Mouse (Mus musculus) spleen, adult 18-20 months (tissue): ENCODE measurements around the gene Atg4d.
"Not testable (repeated sequence)": the region's sequence is repeated elsewhere in the genome, so short reads cannot be mapped to it uniquely, and the experiment has no call there.

ENCODE experiments used
- DNase-seq, 2 experiments: peaks; one replicate each; pipeline ENCODE4 v3.0.0; 2022; ENCODE audit warnings: mixed read lengths in 2 of 2

Gene Atg4d

GRCm38 (mm10) chr9:21274336-21274735 is 9.2 kb downstream of the Atg4d start:
- DNase-seq = no peak

DNA sequence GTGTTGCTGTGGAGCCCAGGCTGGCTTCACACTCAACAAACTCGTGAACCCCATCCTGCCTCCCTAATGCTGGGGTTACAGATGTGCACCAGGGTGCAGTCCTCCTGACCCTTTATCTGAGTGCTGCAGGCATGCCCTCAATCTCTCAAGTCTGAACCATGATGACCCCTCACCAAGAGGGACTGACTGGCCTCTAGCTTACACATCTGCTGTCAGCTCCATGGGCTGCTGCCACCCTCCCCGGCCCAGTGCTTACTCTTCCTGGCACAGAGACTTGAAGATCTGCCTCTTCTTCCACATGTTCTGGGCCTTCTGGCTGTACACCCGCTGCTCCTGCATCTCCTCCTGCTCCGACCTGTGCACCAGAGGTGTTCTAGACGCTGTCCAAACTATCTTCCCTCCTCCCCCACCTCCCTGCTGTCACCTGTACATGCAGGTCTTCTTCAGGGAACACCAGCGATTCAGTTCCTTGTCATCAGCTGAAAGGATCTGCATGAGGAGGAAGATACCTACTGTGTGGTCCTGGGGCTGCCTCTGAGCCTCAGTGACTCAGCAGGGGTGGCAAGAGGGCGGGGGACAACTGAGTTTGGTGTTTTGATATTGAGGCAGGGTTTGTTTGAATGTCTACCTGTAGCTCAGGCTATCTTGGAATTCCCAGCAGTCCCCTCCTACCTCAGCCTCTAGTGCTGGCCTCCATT is 10.1 kb downstream of the Atg4d start:
- DNase-seq = no peak

- DNase-seq = no peak
These were observed 10.6 kb downstream of the Atg4d start for GRCm38 (mm10) chr9:21275727-21276126.

GRCm38 (mm10) chr9:21276307-21276706 is 11.2 kb downstream of the Atg4d start:
- DNase-seq = no peak

DNA sequence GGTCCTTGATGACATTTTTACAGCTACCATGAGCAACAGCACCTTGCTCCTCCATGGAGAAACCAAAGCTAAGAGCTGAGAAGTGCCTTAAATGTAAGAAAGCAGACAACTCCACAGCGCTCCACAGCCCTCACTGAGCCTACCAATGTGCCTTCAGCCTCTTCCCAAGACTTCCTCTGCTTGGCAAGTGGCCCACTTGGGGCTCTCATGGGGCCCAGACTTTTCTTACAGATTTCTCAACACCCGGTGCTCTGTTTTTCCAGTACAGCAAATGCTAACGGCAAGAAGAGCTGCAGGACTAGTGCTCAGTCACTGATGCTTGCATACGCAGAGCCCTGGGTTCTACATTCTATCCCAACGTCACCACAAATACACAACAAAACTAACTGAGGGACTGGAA is 12.7 kb downstream of the Atg4d start:
- DNase-seq = no peak

DNA sequence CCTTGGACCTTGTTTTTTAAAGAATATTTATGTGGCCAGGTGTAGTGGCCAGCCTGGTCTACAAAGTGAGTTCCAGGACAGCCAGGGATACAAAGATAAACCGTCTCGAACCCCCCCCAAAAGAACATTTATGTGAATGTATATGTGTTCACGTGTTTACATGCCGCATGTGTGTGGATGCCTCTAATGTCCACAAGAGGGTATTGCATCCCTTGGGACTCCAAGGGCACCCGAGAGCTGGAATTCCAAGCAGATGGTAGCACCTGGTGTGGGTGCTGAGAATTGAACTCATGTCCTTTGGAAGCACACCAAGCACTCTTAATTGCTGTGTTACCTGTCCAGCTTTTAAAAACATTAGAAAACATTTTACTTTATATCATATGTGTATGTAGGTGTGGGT is 18.5 kb downstream of the Atg4d start:
- DNase-seq = no peak

DNA sequence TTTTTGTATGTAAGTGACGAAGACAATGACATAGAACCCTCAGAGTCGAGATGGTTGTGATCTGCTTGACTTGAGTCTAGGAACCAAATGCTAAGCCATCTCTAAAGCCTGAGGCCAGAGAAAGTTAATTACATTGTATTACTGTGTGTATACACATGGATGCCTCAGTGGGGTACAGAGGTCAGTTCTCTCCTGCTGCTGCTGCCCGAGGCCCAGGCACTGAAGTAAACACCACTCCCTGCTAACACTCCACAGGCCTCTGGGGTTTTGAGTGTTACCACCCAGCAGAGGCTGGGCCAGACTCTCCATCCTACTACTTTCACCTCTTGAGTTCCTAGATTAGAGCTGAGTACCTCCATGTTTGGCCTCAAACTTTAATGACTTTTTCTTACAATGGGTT is 18.9 kb downstream of the Atg4d start:
- no peak for DNase-seq

DNA sequence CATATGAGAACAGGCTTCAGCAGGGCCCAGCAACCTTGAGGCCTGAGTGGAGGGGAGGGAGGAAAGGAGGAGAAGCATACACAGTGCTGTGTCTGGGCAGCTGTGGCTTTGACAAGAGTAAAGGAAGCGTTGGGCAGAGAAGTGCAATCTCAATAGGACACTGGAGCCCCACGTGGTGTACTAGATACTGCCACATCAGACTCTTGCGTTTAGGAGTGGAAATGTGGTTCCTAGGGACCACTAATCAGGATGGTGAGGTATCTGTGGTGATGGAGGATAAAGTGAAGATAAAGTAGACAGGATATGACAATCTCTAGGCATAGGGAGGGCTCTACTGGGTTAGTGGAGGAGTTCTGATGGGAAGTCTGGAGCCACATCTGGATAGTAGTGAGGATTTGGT is 21.7 kb downstream of the Atg4d start:
- DNase-seq = no peak

- DNase-seq = peak; percentile 95 to 97
These were observed 22.7 kb downstream of the Atg4d start, which contains the start of gene Kri1 for GRCm38 (mm10) chr9:21287571-21288402. Gene Kri1 (minus strand): TSS chr9:21287969.

DNA sequence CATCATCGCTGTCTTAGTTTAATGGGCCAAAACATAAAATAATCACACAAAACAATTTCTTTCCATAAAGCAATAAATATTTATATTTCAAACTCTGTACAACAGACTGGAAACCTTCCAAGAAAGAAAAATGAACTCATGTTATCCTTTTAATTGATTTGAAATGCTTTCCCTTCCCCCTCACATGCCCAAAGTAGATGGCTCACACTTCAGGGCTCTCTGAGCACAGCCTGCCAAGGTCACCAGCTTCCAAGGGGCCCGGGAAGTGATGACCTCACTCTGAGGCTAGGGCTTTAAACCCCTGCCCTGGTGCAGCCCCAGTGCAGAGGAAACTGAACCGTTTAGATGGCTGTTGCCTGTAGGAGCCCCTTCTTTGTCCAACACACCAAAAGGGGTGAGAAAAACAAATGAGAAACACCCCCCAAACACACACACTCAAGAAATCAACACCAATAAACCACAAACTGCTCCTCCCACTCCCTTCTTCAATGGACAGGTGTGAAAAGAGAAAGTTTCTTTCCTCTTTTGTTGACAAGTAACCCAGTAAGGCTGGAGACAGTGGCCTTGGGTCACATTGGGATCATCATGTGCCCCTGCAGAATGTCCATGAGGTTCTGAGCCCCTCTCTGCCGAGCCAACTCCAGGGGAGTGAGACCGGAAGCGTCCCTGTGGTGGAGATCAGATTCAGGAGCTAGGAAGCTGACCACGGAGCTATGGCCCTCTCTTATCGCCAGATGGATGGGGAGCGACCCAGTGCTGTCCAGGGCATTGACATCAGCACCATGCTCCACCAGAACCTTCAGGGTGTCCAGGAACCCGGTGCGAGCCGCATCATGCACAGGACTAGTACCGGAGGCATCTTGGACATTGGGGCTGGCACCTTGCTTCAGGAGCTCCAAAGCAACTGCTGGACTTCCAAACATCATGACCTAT is 23.6 kb downstream of the Atg4d start:
- DNase-seq = peak in 1 of 2 experiments; percentile 28

DNA sequence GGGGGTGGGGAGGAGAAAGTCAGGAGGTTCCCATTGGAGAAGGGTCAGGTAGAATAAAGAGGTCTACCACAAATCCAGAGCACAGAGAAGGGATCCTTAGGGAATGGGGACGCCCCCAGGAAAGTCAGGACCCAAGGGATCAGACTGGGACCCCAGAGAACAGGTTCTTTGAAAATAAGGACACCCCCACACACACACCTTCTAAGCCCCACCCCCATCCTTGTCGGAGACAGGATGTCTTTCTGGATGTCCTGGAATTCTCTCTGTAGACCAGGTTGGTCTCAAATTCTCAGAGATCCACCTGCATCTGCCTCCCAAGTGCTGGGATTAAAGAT is 24.2 kb downstream of the Atg4d start:
- no peak for DNase-seq

DNA sequence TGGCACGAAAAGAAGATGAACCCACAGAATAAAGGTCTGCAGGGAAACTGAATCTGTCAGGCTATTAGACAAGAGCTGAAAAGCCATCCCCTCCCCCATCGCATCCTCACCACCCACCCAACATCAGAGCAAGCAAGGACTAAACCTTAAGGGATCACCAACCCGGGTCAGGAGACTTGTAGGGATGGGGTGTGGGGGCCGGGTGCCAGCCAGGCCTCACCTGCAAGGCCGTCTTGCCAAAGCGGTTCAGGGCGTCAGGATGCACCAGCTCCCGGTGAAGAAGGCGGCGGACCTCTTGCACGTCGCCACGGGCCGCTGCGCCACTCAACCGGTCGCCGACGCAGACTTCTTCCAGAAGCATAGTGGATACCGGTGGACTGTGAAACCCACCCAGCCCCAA is 25.5 kb downstream of the Atg4d start:
- DNase-seq = no peak

- DNase-seq = peak; percentile 100
These were observed 26.1 kb downstream of the Atg4d start, which contains the start of gene Cdkn2d for GRCm38 (mm10) chr9:21291022-21291787. Gene Cdkn2d (minus strand): TSS chr9:21291407.

GRCm38 (mm10) chr9:21291868-21292267 is 26.8 kb downstream of the Atg4d start:
- DNase-seq = not testable (repeated sequence)

GRCm38 (mm10) chr9:21292271-21292670 is 27.2 kb downstream of the Atg4d start:
- no peak for DNase-seq

DNA sequence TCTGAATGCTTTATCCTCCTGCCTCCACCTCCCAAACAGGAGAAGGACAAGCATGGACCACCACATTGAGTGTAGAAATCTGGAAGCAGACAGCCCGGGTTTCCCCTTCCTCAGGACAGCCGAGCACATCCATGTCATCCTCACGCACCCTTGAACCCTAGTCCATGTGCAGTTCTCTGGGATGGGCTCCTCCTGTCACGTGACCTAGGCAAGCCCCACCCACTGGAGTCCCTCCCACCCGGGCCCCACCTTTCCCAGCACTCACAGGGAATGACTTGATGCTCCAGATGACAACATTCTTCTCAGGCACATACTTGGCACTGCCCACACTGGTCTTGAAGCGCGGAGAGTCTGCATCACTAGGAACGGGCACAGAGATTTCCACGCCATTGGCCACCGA is 33.9 kb downstream of the Atg4d start:
- DNase-seq = no peak

- no peak for DNase-seq
These were observed 40.0 kb downstream of the Atg4d start for GRCm38 (mm10) chr9:21305065-21305464.

DNA sequence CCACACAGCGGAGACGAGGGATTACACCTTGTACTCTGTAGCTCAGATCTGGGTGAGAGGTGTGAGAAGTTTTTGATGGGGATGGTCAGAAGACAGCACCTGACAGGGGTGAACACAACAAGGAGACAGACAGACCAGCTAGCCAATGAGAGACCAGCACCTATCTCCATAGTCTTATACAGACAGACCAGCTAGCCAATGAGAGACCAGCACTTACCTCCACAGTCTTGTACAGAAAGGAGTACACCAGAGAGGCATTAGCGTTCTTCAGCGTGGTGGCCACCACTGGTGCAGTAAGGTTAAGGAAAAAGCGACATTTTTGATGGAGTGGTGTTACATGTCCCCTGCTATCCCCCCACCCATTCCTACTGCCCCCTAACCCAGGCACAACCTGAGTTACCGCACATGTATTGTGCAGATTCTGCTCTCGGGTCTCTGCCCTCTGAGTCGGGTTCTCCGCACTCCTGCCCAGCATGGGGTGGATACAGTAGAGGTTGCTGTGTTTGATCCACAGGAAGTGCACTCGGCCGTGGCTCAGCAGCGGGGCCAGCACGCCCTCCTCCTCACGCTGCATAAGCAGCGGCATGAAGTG is 44.2 kb downstream of the Atg4d start:
- peak in 1 of 2 experiments; percentile 51 for DNase-seq

GRCm38 (mm10) chr9:21311695-21312094 is 46.6 kb downstream of the Atg4d start:
- DNase-seq = no peak

DNA sequence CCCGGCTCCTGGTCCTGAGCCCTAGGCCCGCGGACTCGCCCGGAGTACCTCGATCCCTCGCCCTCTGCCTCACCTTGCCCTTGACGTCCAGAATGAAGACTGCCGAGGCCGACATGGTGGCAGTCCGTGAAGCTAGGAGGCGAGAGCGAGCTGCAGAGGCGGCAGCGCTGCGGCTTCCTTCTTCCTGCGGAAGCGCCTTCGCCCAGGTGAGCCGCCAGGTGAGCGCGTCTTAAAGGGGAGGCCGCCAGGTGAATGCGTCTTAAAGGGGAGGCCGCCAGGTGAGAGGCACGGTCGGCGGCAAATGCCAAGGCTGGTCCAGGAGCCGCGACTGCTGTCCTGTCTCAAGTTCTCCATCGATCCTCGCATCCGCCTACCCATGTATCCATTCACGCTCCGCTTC is 47.0 kb downstream of the Atg4d start, which contains the start of gene Ap1m2:
TSS of gene Ap1m2 (minus strand) at position 204 of the 400 bp plus-strand sequence.
- DNase-seq = no peak

DNA sequence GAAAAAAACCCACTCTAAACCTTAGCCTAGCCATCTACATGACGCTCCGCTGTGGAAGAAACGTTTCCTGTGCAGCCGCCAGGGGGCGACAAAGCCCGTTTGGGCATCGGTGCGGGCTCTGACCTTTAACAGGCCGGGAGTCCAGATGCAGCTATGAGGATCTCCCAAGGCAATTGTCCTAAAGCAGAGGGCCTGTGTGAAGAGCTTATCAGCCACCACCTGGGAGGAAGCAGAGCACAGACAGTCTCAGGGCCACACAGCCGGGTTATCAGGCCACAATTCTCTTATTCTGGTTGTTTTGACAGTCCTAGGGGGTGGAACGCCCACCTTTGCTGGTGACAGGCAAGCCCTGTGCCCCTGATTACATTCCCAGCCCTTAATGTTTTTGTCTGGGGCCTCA is 48.3 kb downstream of the Atg4d start:
- peak; percentile 80 to 94 for DNase-seq
